In genomic region chr3:38937159-38937558, GRCm38 (mm10) we compare ENCODE assay signal across 11 mouse cellular contexts. TPM values are rescaled to one million over a fixed set of nuclear protein-coding genes. Genes with fewer than 3 reads are reported as not detected.
DNase-seq lines count a peak whose midpoint lies in the region; ATAC-seq and TF ChIP-seq lines count a peak whose summit lies in the region.
"Had no signal": no experiment of that assay in that cellular context is flagged by ENCODE, and none has a peak within 500 bp of the region (broad histone marks: within the 10 kb centered on the region; RNA-seq: fewer than 3 reads in every experiment).

No protein-coding gene starts in this region.

- TF ChIP-seq CTCF in gastrocnemius, adult 2 months (IDR thresholded peaks at IDR 0.05), result no peak
- TF ChIP-seq CTCF in lung, embryonic 14.5 days (IDR thresholded peaks at IDR 0.05; ENCODE audit: low read depth), result no peak
- no peak for TF ChIP-seq CTCF in hindbrain, postnatal 0 days (IDR thresholded peaks at IDR 0.05; ENCODE audit: low read depth)

- peak overlapping the region; percentile 55 for H3K4me3 ChIP-seq in gastrocnemius, adult 2 months
- no peak overlapping the region for H3K4me3 ChIP-seq in lung, embryonic 14.5 days (ENCODE audit: low read depth, low read length)
- no peak overlapping the region for H3K4me3 ChIP-seq in hindbrain, postnatal 0 days (ENCODE audit: low read length)
- H3K4me3 ChIP-seq: embryonic facial prominence, embryonic 15.5 days had no signal

- intact Hi-C loops in gastrocnemius, adult 2 months (cut with DNase I), result no loop called here
- intact Hi-C loops in heart, postnatal 25 days (cut with DNase I), result loop anchor here (5.0 kb wide), 2 partner anchors 50 to 280 kb away; partner anchors contain the start of gene Fat4

- DNase-seq in gastrocnemius, adult 2 months, result no peak
- DNase-seq in gastrocnemius, adult 8-10 months (ENCODE audit: low spot score in 2 of 2), result no peak
- peak; percentile 44 for DNase-seq in lung, embryonic 14.5 days
- DNase-seq in lung, adult 18-20 months, result no peak
- DNase-seq in heart, postnatal 25 days (ENCODE audit: low spot score), result peak; percentile 21
- DNase-seq in lung, postnatal 36 days, result peak; percentile 13
- DNase-seq in embryo, embryonic 10 days (ENCODE audit: low spot score), result no peak
- DNase-seq in hindbrain, postnatal 0 days (ENCODE audit: low spot score), result no peak
- DNase-seq: cerebellum, postnatal 36 days; layer of hippocampus, adult 9-11 months had no signal

- WGBS in lung, embryonic 14.5 days, result 51% methylated on average over 8 of the region's 8 CpGs
- 65% methylated on average over 8 of the region's 8 CpGs for WGBS in hindbrain, postnatal 0 days

- H3K27me3 ChIP-seq in lung, embryonic 14.5 days (ENCODE audit: insufficient read depth, low read length), result no peaks in the 10 kb centered on the region
- H3K27me3 ChIP-seq in hindbrain, postnatal 0 days (ENCODE audit: insufficient read depth, low read length), result no peaks in the 10 kb centered on the region
- H3K27me3 ChIP-seq: embryonic facial prominence, embryonic 15.5 days had no signal

- H3K9ac ChIP-seq in lung, embryonic 14.5 days, result no peak overlapping the region
- H3K9ac ChIP-seq in hindbrain, postnatal 0 days (replicated peaks; ENCODE audit: low read length), result no peak overlapping the region
- H3K9ac ChIP-seq: embryonic facial prominence, embryonic 15.5 days had no signal

- no peaks in the 10 kb centered on the region for H3K4me1 ChIP-seq in lung, embryonic 14.5 days (ENCODE audit: insufficient read depth)
- H3K4me1 ChIP-seq in hindbrain, postnatal 0 days (ENCODE audit: insufficient read depth, low read length), result no peaks in the 10 kb centered on the region

- peak; percentile 28; the same call in 1 of the 2 replicates for ATAC-seq in lung, embryonic 14.5 days (ENCODE audit: insufficient read depth)
- ATAC-seq in hindbrain, postnatal 0 days, result no peak

- H3K36me3 ChIP-seq in lung, embryonic 14.5 days (ENCODE audit: insufficient read depth), result no peaks in the 10 kb centered on the region
- H3K36me3 ChIP-seq in hindbrain, postnatal 0 days (ENCODE audit: insufficient read depth, low read length), result no peaks in the 10 kb centered on the region
- H3K36me3 ChIP-seq: embryonic facial prominence, embryonic 15.5 days had no signal

- H3K4me2 ChIP-seq in lung, embryonic 14.5 days, result no peak overlapping the region
- no peak overlapping the region for H3K4me2 ChIP-seq in hindbrain, postnatal 0 days (ENCODE audit: low read depth, low read length)
- H3K4me2 ChIP-seq: embryonic facial prominence, embryonic 15.5 days had no signal

- H3K9me3 ChIP-seq in lung, embryonic 14.5 days (ENCODE audit: low read depth, low read length), result no peaks in the 10 kb centered on the region
- H3K9me3 ChIP-seq in hindbrain, postnatal 0 days (ENCODE audit: low read length), result no peaks in the 10 kb centered on the region
- H3K9me3 ChIP-seq: embryonic facial prominence, embryonic 15.5 days had no signal

- peak overlapping the region; percentile 77 for H3K27ac ChIP-seq in gastrocnemius, adult 2 months
- no peak overlapping the region for H3K27ac ChIP-seq in lung, embryonic 14.5 days (ENCODE audit: low read depth)
- H3K27ac ChIP-seq in hindbrain, postnatal 0 days, result no peak overlapping the region
- H3K27ac ChIP-seq: embryonic facial prominence, embryonic 15.5 days had no signal

RNA-seq across cellular contexts. Expression of gene Fat4, which starts 50.4 kb away (rescaled TPM):
- total RNA-seq in gastrocnemius, adult 2 months (2021), result 1 to 10 TPM; 2.0 to 3.6 TPM
- total RNA-seq in gastrocnemius, adult 8-10 months (2022), result 1 to 10 TPM; 1.6 to 2.6 (median 2.0) TPM
- polyA plus RNA-seq in lung, embryonic 14.5 days (2014; fragmentation: Nextera tagmentation; extraction: Ambion mirVana), result 9.3 and 9.7 TPM in 2 replicates
- total RNA-seq in heart, postnatal 25 days (2021), result 1 to 10 TPM; 6.3 to 7.4 TPM
- 66.0 and 75.0 TPM in 2 replicates for total RNA-seq in hindbrain, postnatal 0 days (2014; rRNA removed)
- 4.1 and 4.2 TPM in 2 replicates for polyA plus RNA-seq in hindbrain, postnatal 0 days (2015; fragmentation: Nextera tagmentation; extraction: Ambion mirVana)

Comparison
In these comparisons a context has a peak if more than half of its experiments do, and no peak if none do; other contexts are left out.
1. DNase-seq: peak in lung, embryonic 14.5 days (single experiment), heart, postnatal 25 days (single experiment) and lung, postnatal 36 days (single experiment); none in gastrocnemius, adult 2 months (single experiment), gastrocnemius, adult 8-10 months (0 of 2), lung, adult 18-20 months (0 of 2), embryo, embryonic 10 days (single experiment) and hindbrain, postnatal 0 days (single experiment).